Mouse (Mus musculus): Measurements from ENCODE around the gene Erap1. TPM values are rescaled to one million over a fixed set of nuclear protein-coding genes. Genes with fewer than 3 reads are reported as not detected.
"Not testable (repeated sequence)": the region's sequence is repeated elsewhere in the genome, so short reads cannot be mapped to it uniquely, and the experiment has no call there.

Erap1 gene
- 22.6 and 50.3 TPM in 2 replicates for total RNA-seq (2014; fragmentation: Nextera tagmentation)
- 38.8 and 156 TPM in 2 replicates for total RNA-seq (2017)

DNA sequence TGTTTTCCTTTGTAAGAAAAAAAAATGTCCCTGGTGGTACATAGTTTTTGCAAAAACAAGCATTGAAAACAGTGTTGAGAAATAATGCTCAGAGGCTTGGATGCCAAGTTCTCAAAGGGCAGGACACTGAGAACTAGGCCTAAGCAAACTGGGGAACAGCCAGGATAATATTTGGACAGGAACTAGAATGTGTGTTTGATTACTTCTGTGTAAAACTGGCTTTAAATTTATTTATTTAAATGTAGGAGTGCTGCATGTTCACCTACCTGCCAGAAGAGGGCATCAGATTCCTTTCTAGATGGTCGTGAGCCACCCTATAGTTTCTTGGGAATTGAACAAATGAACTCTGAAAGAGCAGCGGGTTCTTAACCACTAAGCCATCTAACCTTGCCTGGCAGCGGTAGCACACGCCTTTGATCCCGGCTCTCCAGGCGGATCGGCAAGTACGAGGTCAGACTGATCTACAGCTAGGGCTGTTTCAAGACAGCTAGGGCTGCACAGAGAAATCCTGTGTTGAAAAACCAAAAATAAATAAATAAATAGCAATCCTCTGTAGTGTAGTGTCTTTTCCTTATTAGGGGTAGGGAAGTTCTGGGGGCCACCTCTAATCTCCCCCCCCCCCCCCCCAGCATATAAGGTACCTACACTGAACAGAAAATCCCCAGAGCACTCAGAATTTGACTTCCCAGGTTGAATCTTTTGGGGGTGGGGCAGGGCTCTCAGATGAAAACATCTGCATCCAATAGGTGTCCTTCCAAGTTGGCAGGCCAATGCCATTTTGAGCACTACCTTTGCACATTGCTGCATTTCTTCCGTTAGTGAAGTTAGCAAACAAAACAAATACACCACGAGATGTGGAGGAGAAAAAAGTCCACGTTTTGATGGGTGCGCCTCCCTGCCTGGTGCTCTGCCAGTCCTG is at the start of gene Erap1:
TSS of gene Erap1 (plus strand) at position 776 of the 919 bp plus-strand sequence.
- ATAC-seq (replicated peaks; ENCODE audit: low FRiP score, low TSS enrichment, poor library complexity, severe bottlenecking): peak; percentile 74

DNA sequence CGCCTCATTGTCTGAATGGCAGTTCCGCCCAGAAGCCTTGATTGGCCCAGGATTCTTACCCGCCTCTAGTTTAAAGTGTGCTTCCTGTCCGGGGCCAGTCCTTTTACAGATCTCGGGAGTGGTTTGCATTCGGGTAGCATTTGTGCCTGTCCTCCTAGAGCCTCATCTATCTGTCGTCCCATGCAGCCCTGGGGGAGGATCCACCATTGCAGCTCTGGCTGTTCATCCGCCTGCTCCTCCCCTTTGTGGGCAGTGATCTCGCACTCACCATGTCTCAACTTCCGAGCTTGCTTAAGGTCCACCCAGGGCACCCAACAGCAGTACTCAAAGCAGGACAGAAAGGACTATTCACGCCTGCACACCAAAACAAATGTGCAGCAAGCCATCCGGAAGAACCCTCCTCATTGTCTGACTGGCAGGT is 48.0 kb upstream of the Erap1 start:
- not testable (repeated sequence) for ATAC-seq (replicated peaks; ENCODE audit: low FRiP score, low TSS enrichment, poor library complexity, severe bottlenecking)

DNA sequence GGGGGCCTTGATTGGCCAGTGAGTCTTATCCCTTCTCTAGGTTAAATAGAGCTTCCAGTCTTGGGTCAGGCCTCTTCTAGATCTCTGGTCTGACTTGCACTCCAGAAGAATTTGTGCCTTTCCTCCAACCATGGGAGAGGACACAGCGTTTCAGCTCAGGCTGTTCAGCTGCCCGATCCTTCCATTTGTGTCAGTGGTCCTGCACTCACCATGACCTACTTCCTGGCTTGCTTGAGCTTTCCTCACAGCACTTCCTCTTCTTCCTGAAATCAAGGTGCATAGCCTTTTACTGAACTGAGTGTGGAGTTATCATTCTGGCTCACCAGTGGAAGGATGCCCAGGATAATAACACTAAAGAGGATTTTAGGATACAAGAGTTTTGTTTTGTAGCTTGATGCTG is 47.5 kb upstream of the Erap1 start:
- ATAC-seq (replicated peaks; ENCODE audit: low FRiP score, low TSS enrichment, poor library complexity, severe bottlenecking): not testable (repeated sequence)

DNA sequence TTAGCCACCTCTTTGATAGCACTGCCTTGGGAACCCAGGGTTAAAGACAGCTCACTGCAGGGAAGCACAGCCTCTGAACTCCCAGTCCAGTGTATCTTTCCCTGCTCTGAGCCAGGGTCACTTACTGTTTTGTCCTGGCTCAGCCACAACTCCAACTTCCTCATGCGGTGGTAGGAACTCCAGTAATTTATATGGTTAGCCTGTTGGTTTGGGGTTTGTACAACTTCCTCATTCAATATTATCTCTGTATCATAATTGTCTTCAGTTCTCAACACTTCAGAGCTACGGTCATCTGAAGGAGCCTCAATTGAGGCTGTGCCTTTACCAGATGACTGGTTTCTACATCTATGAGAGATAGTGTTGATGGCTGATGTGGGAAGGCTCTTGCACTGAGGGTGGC is 42.3 kb upstream of the Erap1 start:
- ATAC-seq (replicated peaks; ENCODE audit: low FRiP score, low TSS enrichment, poor library complexity, severe bottlenecking): not testable (repeated sequence)

DNA sequence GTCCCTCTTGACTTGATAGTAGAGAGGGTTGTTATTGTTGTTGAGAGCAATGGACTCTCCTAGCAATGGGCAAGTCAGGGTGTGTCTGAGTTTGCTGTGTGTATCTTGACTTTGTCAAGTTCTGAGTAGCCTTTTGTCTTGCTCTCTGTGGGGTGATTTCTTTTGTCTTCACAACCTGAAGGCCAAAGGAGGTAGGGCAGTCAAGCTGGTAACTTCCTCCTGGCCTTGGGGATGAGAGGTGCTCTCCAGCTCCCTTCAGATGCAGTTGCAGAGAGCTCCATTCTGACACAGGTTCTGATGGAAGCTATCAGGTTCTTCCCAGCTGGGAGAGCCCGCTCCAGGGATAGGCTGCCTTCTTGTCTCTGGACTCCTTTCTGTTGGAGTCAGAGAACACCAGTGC is 37.6 kb upstream of the Erap1 start:
- ATAC-seq (replicated peaks; ENCODE audit: low FRiP score, low TSS enrichment, poor library complexity, severe bottlenecking): not testable (repeated sequence)

DNA sequence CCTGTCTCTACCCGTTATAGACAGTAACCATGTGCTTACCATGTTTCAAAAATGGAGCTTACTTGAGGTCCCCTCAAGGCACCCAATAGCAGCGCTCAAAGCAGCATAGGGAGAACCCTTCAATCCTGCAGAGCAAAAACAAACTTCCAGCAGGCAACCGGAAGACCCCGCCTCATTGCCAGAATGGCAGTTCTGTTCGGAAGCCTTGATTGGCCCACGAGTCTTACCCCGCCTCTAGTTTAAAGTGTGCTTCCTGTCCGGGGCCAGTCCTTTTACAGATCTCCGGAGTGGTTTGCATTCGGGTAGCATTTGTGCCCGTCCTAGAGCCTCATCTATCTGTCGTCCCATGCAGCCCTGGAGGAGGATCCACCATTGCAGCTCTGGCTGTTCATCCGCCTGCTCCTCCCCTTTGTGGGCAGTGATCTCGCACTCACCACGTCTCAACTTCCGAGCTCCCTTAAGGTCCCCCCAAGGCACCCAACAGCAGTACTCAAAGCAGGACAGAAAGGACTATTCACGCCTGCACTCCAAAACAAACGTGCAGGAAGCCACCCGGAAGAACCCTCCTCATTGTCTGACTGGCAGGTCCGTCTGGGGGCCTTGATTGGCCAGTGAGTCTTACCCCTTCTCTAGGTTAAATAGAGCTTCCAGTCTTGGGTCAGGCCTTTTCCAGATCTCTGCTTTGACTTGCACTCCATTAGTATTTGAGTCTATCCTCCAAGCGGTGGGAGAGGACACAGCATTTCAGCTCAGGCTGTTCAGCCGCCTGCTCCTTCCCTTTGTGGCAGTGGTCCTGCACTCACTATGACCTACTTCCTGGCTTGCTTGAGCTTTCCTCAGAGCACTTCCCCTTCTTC is 22.0 kb upstream of the Erap1 start:
- ATAC-seq (replicated peaks; ENCODE audit: low FRiP score, low TSS enrichment, poor library complexity, severe bottlenecking): peak; percentile 99

DNA sequence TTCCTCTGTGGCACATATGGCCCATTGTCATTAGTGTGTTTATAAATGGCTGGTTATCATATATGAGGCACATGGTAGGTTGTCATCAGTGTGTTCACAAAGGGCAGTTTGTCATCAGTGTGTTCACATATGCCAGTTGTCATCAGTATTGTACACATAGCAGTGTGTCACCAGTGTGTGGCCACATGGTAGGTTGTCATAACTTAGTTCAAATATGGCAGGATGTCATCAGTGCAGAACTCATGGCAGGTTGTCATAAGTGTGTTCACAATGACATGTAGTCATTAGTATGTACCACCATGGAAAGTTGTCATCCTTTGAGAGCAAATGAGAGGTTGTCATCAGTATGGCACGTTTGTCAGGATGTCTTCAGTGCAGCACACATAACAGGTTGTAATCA is 7.0 kb upstream of the Erap1 start:
- no peak for ATAC-seq (replicated peaks; ENCODE audit: low FRiP score, low TSS enrichment, poor library complexity, severe bottlenecking)

DNA sequence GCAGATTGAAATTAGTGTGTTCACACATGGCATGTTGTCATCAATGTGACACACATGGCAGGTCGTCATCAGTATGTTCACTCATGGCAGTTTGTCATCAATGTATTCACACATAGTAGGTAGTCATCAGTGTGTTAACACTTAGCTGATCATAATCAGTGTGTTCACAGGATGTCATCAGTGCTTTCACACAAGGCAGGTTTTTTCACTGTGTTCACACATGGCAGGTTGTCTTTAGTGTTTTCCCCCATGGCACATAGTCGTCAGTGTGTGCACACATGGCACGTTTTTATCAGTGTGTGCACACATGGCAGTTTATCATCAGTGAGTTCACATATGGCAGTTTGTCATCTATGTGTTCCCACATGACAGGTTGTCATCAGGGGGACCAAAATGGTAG is 6.5 kb upstream of the Erap1 start:
- ATAC-seq (replicated peaks; ENCODE audit: low FRiP score, low TSS enrichment, poor library complexity, severe bottlenecking): no peak

DNA sequence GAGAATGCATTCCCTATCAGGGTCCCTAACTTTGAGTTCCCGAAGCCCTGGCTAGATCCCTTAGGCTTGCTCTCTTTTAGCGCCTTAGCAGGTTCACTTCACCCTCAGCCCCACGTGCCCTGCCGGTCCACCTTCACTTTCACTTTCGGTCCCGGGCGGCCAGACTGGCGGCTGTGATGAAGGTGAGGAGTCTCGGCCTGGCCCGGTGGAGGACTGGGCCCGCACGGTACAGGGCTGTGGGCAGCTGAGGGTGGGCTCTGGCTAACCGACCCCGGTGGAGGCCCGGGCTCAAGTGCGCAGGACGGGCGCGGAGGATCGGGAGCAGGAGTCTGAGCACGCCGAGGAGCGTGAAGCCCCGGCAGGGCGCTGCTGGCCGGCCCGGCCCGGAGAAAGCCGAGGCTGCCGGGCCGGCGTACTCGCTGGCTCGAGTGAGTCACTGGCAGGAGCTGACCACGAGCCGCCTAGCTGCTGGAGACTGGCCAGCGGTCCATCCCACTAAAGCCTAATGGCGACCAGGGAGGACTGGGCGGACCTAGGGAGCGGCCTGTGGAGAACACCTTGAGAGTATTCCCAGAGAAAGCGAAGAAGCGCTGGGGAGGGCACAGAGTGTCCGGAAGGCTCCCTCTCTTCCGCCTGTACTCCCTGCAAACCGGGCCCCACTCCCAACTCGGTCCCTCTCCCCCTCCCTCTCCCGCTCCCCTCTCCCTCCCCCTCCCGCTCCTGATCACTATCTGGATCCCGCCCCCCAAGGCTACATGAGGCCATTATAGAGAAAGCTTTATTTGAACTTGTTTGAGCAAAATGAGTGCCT is 549 bp downstream of the Erap1 start:
- ATAC-seq (replicated peaks; ENCODE audit: low FRiP score, low TSS enrichment, poor library complexity, severe bottlenecking): peak; percentile 91

DNA sequence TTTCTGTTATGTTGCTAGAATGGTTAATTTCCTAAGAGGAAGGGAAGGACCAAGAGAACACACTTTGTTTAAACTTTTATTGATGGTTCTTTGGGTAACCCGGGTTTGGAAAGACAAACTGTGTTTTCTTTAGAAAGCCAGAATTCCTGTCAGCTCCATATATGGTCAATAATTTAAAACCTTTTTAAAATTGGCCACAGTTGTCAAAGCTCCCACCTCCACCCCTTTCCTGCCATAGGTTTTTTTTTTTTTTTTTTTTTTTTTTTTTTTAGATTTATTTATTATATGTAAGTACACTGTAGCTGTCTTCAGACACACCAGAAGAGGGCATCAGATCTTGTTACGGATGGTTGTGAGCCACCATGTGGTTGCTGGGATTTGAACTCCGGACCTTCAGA is 1.2 kb downstream of the Erap1 start:
- ATAC-seq (replicated peaks; ENCODE audit: low FRiP score, low TSS enrichment, poor library complexity, severe bottlenecking): not testable (repeated sequence)

DNA sequence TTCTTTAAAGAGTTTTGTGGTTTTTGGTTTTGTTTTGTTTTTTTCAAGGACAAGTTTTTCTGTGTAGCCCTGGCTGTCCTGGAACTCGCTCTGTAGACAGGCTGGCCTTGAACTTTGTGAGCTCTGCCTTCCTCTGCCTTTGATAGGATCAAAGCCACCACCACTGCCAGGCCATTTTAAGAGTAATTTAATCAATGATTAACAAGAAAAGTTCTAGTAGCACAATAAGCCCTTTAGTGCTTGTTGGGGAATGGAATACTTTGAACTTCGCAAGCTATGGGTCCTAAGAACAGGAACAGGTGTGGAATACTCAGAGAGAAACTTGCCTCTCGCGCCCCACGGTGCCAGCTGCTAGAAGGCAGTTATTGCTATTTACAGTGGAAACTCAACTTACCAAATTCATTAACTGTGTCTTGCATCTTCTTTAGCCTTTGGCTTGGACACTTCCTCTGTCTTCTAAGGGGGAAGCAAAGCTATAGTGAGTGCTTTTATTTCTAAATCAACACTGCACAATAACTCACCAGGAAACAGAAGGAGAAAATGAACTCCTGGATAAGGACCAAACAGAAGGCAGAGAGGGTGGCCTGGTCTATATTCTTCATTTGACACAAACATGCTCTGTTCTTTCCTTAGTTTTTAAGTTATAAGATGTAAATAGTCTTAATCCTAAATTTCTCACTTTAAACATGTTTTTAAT is 56.3 kb downstream of the Erap1 start:
- no peak for ATAC-seq (replicated peaks; ENCODE audit: low FRiP score, low TSS enrichment, poor library complexity, severe bottlenecking)

DNA sequence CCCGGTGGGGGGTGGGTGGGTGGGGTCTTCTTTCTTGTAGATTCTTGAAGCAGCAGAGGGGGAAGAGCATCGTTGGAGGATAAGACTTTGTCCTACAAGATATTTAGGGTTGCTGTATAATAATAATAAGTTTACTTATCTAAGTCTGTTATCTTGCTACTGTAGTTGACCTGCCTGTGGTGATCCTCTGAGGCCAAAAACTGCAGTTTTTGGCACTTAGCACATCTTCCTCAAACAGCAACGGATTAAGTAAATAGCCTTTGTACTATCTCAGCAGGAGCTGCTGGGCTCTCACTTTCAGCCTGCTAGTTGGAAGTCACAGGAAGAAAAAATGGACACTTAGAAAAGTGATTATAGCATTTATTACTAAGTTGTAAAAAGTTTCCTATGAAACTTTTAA is 56.9 kb downstream of the Erap1 start:
- ATAC-seq (replicated peaks; ENCODE audit: low FRiP score, low TSS enrichment, poor library complexity, severe bottlenecking): no peak

DNA sequence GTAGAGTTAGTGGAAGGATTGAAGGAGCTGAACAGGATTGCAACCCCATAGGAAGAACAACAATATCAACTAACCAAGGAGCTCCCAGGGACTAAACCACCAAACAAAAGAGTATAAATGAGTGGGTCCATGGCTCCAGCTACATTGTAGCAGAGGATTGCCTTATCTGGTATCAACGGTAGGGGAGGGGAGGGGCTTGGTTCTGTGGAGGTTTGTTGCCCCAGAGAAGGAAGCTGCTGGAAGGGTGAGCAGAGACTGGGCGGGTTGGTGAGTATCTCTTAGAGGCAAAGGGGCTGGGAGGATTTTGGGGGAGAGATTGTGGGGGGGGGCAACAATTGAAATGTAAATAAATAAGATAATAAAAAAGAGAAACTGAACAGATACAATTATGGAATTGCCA is 79.6 kb downstream of the Erap1 start:
- ATAC-seq (replicated peaks; ENCODE audit: low FRiP score, low TSS enrichment, poor library complexity, severe bottlenecking): 0 out of 2 replicates have a peak, but pooled peaks have one; percentile 61

DNA sequence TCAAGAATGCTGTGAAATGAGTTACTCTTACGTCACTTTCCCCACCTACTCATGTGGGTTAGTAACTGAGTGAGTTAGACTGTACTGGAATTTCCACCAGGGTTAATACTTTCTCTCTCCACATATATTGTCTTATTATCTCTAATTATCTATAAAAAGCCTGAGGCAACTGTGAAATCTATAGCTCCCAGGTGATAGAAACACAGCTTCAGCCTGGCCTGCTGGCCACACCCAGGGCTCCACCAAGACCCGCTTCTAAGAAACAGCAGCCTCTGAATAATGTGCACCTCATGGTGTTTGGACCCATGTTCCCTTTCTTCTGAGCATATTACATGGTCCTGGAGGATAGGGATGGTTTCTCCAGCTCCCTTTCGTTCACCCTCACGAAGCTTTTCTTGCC is 94.4 kb downstream of the Erap1 start:
- ATAC-seq (replicated peaks; ENCODE audit: low FRiP score, low TSS enrichment, poor library complexity, severe bottlenecking): peak; percentile 49

DNA sequence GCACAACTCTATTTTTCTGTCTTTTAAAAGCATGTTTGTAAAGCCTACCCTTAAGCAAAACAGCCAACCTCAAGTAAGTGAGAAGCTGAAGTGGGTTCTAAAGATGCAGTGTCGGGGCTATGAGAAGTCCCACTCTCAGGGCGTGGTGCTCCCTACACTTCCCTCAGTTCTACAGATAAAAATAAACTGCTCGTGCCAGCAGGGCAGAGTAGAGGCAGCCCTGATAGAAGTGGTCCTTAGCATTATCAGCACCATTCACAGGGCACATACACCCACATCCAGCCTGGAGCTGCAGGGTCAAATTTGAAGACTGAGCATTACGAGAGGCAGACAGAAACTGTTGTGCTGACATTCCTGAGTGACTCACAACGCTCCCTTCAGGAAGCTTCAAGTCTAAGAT is 96.5 kb downstream of the Erap1 start:
- ATAC-seq (replicated peaks; ENCODE audit: low FRiP score, low TSS enrichment, poor library complexity, severe bottlenecking): peak; percentile 99

DNA sequence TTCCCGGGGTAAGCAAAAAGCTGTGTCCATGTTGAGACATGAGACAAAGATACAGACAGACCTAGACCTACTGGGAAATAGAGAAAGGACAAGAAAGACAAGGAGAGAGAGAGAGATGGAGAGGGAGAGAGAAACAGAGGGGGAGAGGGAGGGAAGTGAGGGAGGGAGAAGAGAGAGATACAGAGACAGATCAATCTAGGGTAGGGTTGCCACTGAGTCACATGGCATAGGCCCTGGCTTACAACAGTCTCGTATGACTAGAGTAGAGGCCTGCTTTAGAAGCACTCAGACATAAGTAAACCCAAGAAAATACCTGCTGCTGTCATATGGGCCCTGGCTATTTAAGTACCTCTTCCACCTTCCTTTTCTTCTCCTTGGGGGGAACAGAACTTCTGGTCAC is 97.0 kb downstream of the Erap1 start:
- no peak for ATAC-seq (replicated peaks; ENCODE audit: low FRiP score, low TSS enrichment, poor library complexity, severe bottlenecking)

Data from megakaryocyte-erythroid progenitor cell, adult 5-6 weeks (primary cell).